Mouse (Mus musculus) lung, adult 2 months (tissue): Measurements from ENCODE around the gene Edem3. TPM values are rescaled to one million over a fixed set of nuclear protein-coding genes. Genes with fewer than 3 reads are reported as not detected.

Experiments used
- DNase-seq: peaks from one replicate; pipeline ENCODE4 v3.0.0; 2022
- H3K4me1 ChIP-seq: fragments of 200-500 bp; 2 replicates; pipeline ENCODE4 v1.6.1; 2011; ENCODE audit warnings: low read length; ENCODE audit not compliant: control insufficient read depth, insufficient read depth
- H3K4me3 ChIP-seq: fragments of 200-500 bp; replicated peaks from 2 replicates; pipeline ENCODE3; 2011; ENCODE audit warnings: low read depth, mild to moderate bottlenecking, control low read depth, low read length; ENCODE audit errors: extremely low read depth
- CTCF ChIP-seq: fragments of 200-500 bp; IDR thresholded peaks from 2 replicates; pipeline ENCODE4 v1.5.1; 2011; ENCODE audit warnings: mild to moderate bottlenecking, low read length, control low read depth; ENCODE audit not compliant: insufficient read depth
- POLR2A ChIP-seq: fragments of 200-500 bp; IDR thresholded peaks from 2 replicates; pipeline ENCODE4 v1.6.1; 2011; ENCODE audit warnings: low read depth, mild to moderate bottlenecking, control low read depth, low read length, borderline replicate concordance; ENCODE audit errors: extremely low read depth
- WGBS: fragments of 180-500 bp; shearing (Covaris S2); methylation state at CpG from one replicate; pipeline ENCODE4 v1.1.7; 2018; 5-methylcytosine and 5-hydroxymethylcytosine counted together
- polyA plus RNA-seq: library from polyadenylated mRNA; depleted of rRNA; stranded (reverse); fragments of >200 nt; gene quantifications from 2 replicates; pipeline ENCODE4 v1.2.3, GENCODE M21; 2012; rRNA removed

Gene Edem3
- polyA plus RNA-seq, 1 experiment, result 8.5 TPM

DNA sequence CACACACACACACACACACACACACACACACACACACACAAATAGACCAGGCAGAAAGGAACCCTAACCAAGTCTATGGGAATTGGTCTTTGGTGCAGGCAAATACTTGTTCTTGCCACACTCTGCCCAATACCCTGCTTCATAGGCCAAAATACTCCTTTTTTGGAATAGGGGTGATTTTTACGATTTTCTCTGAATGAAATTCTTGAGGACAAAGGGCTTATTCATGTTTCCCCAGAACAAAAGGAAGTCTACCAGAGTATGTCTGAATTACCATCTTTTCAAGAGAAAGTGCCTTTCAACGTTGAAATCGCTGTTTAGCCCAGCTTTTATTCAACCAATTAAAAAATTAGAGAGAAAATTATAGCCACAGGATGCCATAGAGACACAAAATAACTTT, 96.8 kb downstream of the Edem3 start:
- no peak for DNase-seq
- no peak for TF ChIP-seq CTCF
- no peak for TF ChIP-seq POLR2A
- 68% methylated on average over 3 of the region's 3 CpGs for WGBS
- H3K4me3 ChIP-seq, result no peak overlapping the region
- no peaks in the 10 kb centered on the region for H3K4me1 ChIP-seq

GRCm38 (mm10) chr1:151855561-151855960, 100.4 kb downstream of the Edem3 start:
- 62% methylated on average over 1 of the region's 1 CpGs for WGBS
- Histone ChIP-seq H3K4me1 (no peaks in the 10 kb centered on the region), H3K4me3 (no peak overlapping the region)
- no peak for DNase-seq
- TF ChIP-seq CTCF (no peak), POLR2A (no peak)

DNA sequence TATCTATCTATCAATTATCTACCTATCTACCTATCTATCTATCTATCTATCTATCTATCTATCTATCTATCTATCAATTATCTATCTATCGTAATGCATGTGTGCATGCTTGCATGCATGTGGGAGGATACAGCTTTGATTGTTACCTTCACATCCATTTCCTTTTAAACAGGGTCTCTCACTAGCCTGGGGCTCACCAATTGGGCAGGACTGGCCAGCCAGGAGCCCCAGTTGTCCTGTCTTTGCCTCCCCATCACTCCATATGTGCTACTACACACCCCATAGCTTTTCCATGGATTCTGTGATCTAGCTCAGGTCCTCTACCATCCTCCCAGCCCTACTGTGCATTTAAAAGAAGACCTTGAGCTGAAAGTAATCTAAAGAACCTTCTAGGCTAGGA, 103.3 kb downstream of the Edem3 start:
- TF ChIP-seq CTCF (no peak), POLR2A (no peak)
- H3K4me3 ChIP-seq, result no peak overlapping the region
- 94% methylated on average over 1 of the region's 1 CpGs for WGBS
- H3K4me1 ChIP-seq, result no peaks in the 10 kb centered on the region
- no peak for DNase-seq

- Histone ChIP-seq H3K4me1 (no peaks in the 10 kb centered on the region), H3K4me3 (no peak overlapping the region)
- TF ChIP-seq POLR2A (no peak), CTCF (no peak)
- WGBS, result 61% methylated on average over 20 of the region's 20 CpGs
- DNase-seq, result no peak
Observed at GRCm38 (mm10) chr1:151861334-151861995, 106.3 kb downstream of the Edem3 start.

DNA sequence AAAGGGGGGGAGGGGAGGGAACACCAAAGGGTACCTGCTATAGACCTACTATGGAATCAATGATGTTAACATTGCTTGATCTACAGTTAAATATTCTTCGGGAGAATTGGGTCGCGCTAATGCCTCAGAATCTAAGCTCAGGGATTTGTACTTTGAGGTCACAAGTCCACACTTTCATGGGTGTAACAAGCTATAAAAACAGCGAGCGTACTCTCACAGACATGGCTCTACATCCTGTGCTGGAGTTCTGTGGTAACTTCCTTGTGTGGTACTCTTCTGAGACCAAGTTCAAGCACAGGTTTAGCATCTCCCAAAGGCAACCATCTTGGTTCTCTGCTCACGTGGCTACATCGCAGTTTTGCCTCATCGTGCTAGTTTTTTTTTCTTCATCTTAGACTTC, 106.9 kb downstream of the Edem3 start:
- TF ChIP-seq CTCF (no peak), POLR2A (no peak)
- 94% methylated on average over 8 of the region's 8 CpGs for WGBS
- Histone ChIP-seq H3K4me1 (no peaks in the 10 kb centered on the region), H3K4me3 (no peak overlapping the region)
- DNase-seq, result no peak

DNA sequence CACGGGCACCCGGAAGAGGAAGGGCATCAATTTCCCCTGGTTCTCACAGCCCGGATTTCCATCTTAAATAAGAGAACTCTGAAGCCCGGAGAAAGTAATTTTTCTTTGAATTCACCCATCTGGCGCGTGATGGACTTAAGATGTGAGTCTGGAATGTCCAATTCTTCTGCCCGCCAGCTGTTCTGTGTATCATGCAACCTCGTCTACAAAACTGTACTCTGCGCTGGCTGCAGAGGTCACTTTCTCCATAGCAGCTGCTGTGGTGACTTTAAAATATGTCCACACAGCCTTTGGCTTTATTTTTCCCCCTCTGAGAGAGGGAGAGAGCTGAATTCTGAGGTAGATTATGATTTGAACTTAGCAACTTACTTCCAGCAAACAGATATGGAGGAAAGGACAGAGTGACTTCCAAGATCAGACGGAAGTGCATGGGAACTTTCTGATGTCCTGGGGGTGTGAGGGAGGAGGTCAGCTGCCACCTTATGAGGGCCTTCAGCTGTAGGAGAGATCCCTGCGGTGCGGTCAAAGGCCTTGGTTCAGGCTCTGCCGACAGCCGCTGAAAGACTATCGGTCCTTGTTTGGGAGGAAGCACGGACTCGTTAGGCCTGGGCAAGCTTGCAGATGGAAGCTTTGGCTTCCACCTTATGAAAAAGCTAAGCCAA, 108.1 kb downstream of the Edem3 start:
- no peak for TF ChIP-seq CTCF
- no peak for TF ChIP-seq POLR2A
- no peak for DNase-seq
- Histone ChIP-seq H3K4me1 (no peaks in the 10 kb centered on the region), H3K4me3 (no peak overlapping the region)
- WGBS, result 73% methylated on average over 17 of the region's 17 CpGs

- Histone ChIP-seq H3K4me3 (no peak overlapping the region), H3K4me1 (no peaks in the 10 kb centered on the region)
- DNase-seq, result no peak
- WGBS, result 59% methylated on average over 12 of the region's 12 CpGs
- TF ChIP-seq CTCF (no peak), POLR2A (no peak)
Observed at GRCm38 (mm10) chr1:151863797-151864147, 108.6 kb downstream of the Edem3 start.

DNA sequence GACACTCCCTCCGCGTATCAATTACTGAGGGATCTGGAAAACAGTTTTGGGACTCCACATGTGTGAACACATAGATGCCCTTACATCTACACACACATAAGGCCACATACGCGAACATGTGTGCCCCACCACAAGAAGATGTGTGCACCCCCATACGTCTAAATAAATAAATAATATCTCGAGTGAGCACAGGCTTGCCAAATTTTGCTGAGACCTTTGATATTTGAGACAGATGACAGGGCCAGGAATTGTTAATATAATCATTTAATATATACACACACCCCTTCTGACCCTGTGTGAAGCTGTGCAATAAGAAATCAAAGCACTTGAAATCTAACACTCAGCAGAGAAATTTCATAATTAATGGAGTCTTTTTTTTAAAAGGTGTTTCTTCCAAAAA, 109.2 kb downstream of the Edem3 start:
- no peaks in the 10 kb centered on the region for H3K4me1 ChIP-seq
- 86% methylated on average over 6 of the region's 6 CpGs for WGBS
- DNase-seq, result no peak
- TF ChIP-seq POLR2A (no peak), CTCF (no peak)
- H3K4me3 ChIP-seq, result no peak overlapping the region

Other genes starting within 250 kb of the Edem3 start
- 14.7 and 22.4 TPM in 2 replicates for gene Fam129a, start 184.2 kb upstream of the Edem3 start, polyA plus RNA-seq